Mouse (Mus musculus): Measurements from ENCODE around the gene Ifna4.

DNA sequence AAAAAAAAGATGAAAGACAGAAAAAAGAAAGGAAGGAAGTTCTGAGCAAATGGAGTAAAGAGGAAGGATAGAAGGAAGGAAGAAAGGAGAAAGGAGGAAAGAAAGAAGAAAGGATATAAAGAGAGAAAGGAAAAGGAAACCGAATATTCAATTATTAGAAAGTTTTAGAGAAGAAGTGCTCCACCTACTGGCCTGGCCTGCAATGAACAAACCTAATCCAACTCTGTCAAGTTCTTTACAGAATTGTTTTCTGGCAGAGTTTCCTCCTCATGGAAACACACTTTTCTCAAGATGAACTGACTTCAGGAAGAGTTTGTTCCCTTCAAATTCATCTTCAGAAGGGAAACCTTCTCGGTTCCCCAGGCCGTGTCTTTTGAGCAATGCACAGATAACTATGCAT is 2.8 kb upstream of the Ifna4 start:
- TF ChIP-seq POLR2A (IDR thresholded peaks at IDR 0.05; ENCODE audit: low read depth, low read length), result no peak
- no peak for TF ChIP-seq CTCF (IDR thresholded peaks at IDR 0.05; ENCODE audit: borderline replicate concordance, insufficient read depth, low read length)
